Mouse (Mus musculus) heart, postnatal 0 days (tissue): Measurements from ENCODE around the gene Cntrl.
A peak's percentile ranks its signal among the peaks of the same experiment; 100 is the strongest.

ENCODE experiments used
- CTCF ChIP-seq: IDR thresholded peaks from 2 replicates; pipeline ENCODE4 v1.5.1; 2016; ENCODE audit warnings: antibody characterized with exemption, control low read depth, low read depth
- EP300 ChIP-seq: IDR thresholded peaks from 2 replicates; pipeline ENCODE4 v1.6.1; 2016; ENCODE audit warnings: antibody characterized with exemption, low read depth

DNA sequence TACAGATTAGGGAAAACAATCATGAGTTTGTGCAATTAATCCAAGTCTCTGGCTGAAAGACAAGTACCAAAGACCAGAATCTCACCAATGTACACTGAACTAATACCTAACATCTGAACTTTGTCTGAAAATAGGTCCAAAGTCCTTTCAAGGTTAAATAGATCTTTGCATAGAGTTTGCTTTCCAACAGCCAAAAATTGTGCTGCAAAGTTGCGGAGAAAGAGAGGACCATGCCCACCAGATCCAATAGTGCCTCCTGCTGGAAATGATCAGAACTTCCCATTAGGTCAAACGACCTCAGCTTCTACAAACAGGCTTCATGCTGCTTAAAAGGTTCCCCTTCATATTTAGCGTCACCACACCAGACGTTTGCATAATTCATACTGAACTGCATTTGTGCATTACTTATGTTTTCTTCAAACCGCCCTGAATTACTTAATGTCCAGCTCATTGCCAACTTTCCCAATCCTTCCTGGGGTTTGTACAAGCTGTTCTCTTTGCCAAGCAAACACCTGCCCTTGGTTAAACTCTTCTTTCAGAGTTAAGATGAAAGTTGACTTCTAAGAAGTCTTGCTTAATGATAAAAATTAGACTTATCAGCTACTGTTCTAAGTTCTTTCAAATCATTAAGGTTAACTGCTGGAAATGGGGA lies 1.2 kb upstream of the Cntrl start:
- TF ChIP-seq CTCF: peak; percentile 49
- TF ChIP-seq EP300: no peak
